Mouse (Mus musculus) yolk sac, embryonic 10.5 days (tissue): ENCODE data around the gene Nr2c2ap.

Experiments used
- DNase-seq: peaks from one replicate; pipeline ENCODE4 v3.0.0-alpha.2; 2017; ENCODE audit warnings: low spot score

The Nr2c2ap gene

GRCm38 (mm10) chr8:70131166-70131883, at the start of gene Nr2c2ap:
Gene Nr2c2ap (plus strand): TSS chr8:70131333.
- DNase-seq, result peak; percentile 84

- DNase-seq, result no peak
Observed at GRCm38 (mm10) chr8:70081976-70082375, 49.2 kb upstream of the Nr2c2ap start.

- peak; percentile 52 for DNase-seq
Observed at GRCm38 (mm10) chr8:70083285-70083684, 47.8 kb upstream of the Nr2c2ap start, which contains the start of gene Hapln4. Gene Hapln4 (plus strand): TSS chr8:70083457.

GRCm38 (mm10) chr8:70084191-70085065, 46.7 kb upstream of the Nr2c2ap start:
- no peak for DNase-seq

GRCm38 (mm10) chr8:70086151-70086550, 45.0 kb upstream of the Nr2c2ap start:
- no peak for DNase-seq

- DNase-seq, result no peak
Observed at GRCm38 (mm10) chr8:70087237-70087636, 43.9 kb upstream of the Nr2c2ap start.

GRCm38 (mm10) chr8:70087836-70088650, 43.1 kb upstream of the Nr2c2ap start:
- peak; percentile 23 for DNase-seq

GRCm38 (mm10) chr8:70089296-70089960, 41.7 kb upstream of the Nr2c2ap start:
- no peak for DNase-seq

GRCm38 (mm10) chr8:70092786-70093185, 38.3 kb upstream of the Nr2c2ap start:
- DNase-seq, result no peak

- DNase-seq, result no peak
Observed at GRCm38 (mm10) chr8:70099276-70099675, 31.9 kb upstream of the Nr2c2ap start.

- DNase-seq, result no peak
Observed at GRCm38 (mm10) chr8:70100241-70100640, 30.9 kb upstream of the Nr2c2ap start.

GRCm38 (mm10) chr8:70104506-70104905, 26.6 kb upstream of the Nr2c2ap start:
- peak; percentile 12 for DNase-seq

- DNase-seq, result no peak
Observed at GRCm38 (mm10) chr8:70104922-70105321, 26.2 kb upstream of the Nr2c2ap start.

- DNase-seq, result no peak
Observed at GRCm38 (mm10) chr8:70110451-70110850, 20.7 kb upstream of the Nr2c2ap start.

- no peak for DNase-seq
Observed at GRCm38 (mm10) chr8:70111192-70111795, 19.8 kb upstream of the Nr2c2ap start.

- no peak for DNase-seq
Observed at GRCm38 (mm10) chr8:70112401-70113016, 18.6 kb upstream of the Nr2c2ap start.

GRCm38 (mm10) chr8:70114488-70114887, 16.6 kb upstream of the Nr2c2ap start:
- DNase-seq, result no peak

GRCm38 (mm10) chr8:70114892-70115291, 16.2 kb upstream of the Nr2c2ap start:
- no peak for DNase-seq

- peak; percentile 47 for DNase-seq
Observed at GRCm38 (mm10) chr8:70117611-70118010, 13.5 kb upstream of the Nr2c2ap start.
